ENCODE assay signal across 29 mouse cellular contexts in the genomic region with DNA sequence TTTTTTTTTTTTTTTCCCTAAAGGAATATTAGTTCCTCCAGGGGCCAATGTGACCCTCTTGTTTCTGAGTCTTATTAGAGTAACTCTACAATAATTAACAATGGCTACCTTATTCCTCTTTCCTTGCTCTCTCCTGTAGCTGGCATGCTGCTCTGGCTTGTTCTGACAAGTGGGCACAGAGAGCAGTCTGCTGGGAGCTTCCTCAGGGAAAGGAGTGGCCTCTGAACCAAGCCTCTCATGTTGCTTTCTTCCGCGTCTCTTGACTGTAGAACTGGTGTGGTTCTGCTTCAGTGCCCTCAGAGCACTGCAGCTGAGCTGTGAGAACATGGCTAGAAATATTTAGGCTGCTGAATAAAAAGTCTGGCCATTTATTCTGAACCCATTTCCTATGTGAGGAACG. TPM values are rescaled to one million over a fixed set of nuclear protein-coding genes. Genes with fewer than 3 reads are reported as not detected.
DNase-seq lines count a peak whose midpoint lies in the region; ATAC-seq and TF ChIP-seq lines count a peak whose summit lies in the region.
"Had no signal": no experiment of that assay in that cellular context is flagged by ENCODE, and none has a peak within 500 bp of the region (broad histone marks: within the 10 kb centered on the region; RNA-seq: fewer than 3 reads in every experiment).

No protein-coding gene starts in this region.

- no peak for TF ChIP-seq CTCF in kidney, postnatal 0 days (IDR thresholded peaks at IDR 0.05; ENCODE audit: low read depth)

- H3K9me3 ChIP-seq in kidney, embryonic 14.5 days (ENCODE audit: control insufficient read depth, low read length) = no peaks in the 10 kb centered on the region
- no peaks in the 10 kb centered on the region for H3K9me3 ChIP-seq in kidney, postnatal 0 days (replicated peaks; ENCODE audit: low read length)
- H3K9me3 ChIP-seq in midbrain, embryonic 11.5 days (ENCODE audit: control insufficient read depth, low read length) = no peaks in the 10 kb centered on the region
- no peaks in the 10 kb centered on the region for H3K9me3 ChIP-seq in midbrain, embryonic 10.5 days (replicated peaks)
- H3K9me3 ChIP-seq: embryonic facial prominence, embryonic 12.5 days; forebrain, embryonic 10.5 days; forebrain, embryonic 13.5 days; heart, embryonic 10.5 days; heart, embryonic 13.5 days had no signal

- H3K36me3 ChIP-seq in kidney, embryonic 14.5 days (ENCODE audit: control insufficient read depth, insufficient read depth, low read length) = no peaks in the 10 kb centered on the region
- no peaks in the 10 kb centered on the region for H3K36me3 ChIP-seq in kidney, postnatal 0 days (ENCODE audit: insufficient read depth, low read length)
- no peaks in the 10 kb centered on the region for H3K36me3 ChIP-seq in midbrain, embryonic 11.5 days (ENCODE audit: control insufficient read depth, insufficient read depth, low read length)
- no peaks in the 10 kb centered on the region for H3K36me3 ChIP-seq in midbrain, embryonic 10.5 days
- H3K36me3 ChIP-seq: embryonic facial prominence, embryonic 12.5 days; forebrain, embryonic 10.5 days; heart, embryonic 10.5 days; heart, embryonic 13.5 days had no signal

- ATAC-seq in kidney, embryonic 14.5 days (ENCODE audit: low FRiP score, low TSS enrichment) = peak; percentile 69; the same call in 1 of the 2 replicates
- ATAC-seq in kidney, postnatal 0 days (replicated peaks; ENCODE audit: low FRiP score, low read depth) = no peak
- ATAC-seq in midbrain, embryonic 11.5 days (ENCODE audit: low FRiP score) = no peak
- no peak for ATAC-seq in cerebellum, adult (ENCODE audit: insufficient number of reproducible peaks, low FRiP score, low TSS enrichment)
- ATAC-seq: activated CD4-positive, CD25-positive, alpha-beta regulatory T cell, adult 4 months; CD4-positive, CD25-positive, alpha-beta regulatory T cell, adult 4 months; forebrain, embryonic 13.5 days; forebrain, embryonic 16.5 days; hindbrain, postnatal 0 days had no signal

- no peaks in the 10 kb centered on the region for H3K27me3 ChIP-seq in kidney, embryonic 14.5 days (ENCODE audit: control insufficient read depth, insufficient read depth, low read length)
- H3K27me3 ChIP-seq in kidney, postnatal 0 days (ENCODE audit: insufficient read depth, low read length) = no peaks in the 10 kb centered on the region
- H3K27me3 ChIP-seq in midbrain, embryonic 11.5 days (ENCODE audit: control insufficient read depth, insufficient read depth, low read length) = no peaks in the 10 kb centered on the region
- no peaks in the 10 kb centered on the region for H3K27me3 ChIP-seq in midbrain, embryonic 10.5 days (ENCODE audit: low read depth, poor library complexity, severe bottlenecking)
- H3K27me3 ChIP-seq: embryonic facial prominence, embryonic 12.5 days; forebrain, embryonic 13.5 days; heart, embryonic 13.5 days had no signal

- no peak for DNase-seq in kidney, adult 8-10 months
- DNase-seq in kidney, postnatal 0 days (ENCODE audit: low spot score) = peak; percentile 20
- DNase-seq in kidney, adult 18-20 months = no peak
- peak; percentile 44 for DNase-seq in midbrain, embryonic 11.5 days (ENCODE audit: low spot score, missing footprints)
- DNase-seq in midbrain, embryonic 10.5 days (ENCODE audit: low spot score) = no peak
- DNase-seq: adrenal gland, adult 8-10 months; adrenal gland, postnatal 25 days; cerebellum, adult 18-20 months; cerebellum, adult 9-10 months; cerebellum, postnatal 14 days; gastrocnemius, postnatal 10 days; gastrocnemius, postnatal 36 days; heart, adult 2 months; heart, postnatal 14 days; heart, postnatal 4 days had no signal

- no peak overlapping the region for H3K4me3 ChIP-seq in kidney, embryonic 14.5 days (ENCODE audit: low read length)
- H3K4me3 ChIP-seq in kidney, postnatal 0 days (replicated peaks; ENCODE audit: low read depth, low read length) = no peak overlapping the region
- no peak overlapping the region for H3K4me3 ChIP-seq in midbrain, embryonic 11.5 days (ENCODE audit: low read depth, low read length)
- no peak overlapping the region for H3K4me3 ChIP-seq in midbrain, embryonic 10.5 days
- H3K4me3 ChIP-seq: embryonic facial prominence, embryonic 12.5 days; forebrain, embryonic 10.5 days; forebrain, embryonic 13.5 days; heart, adult 2 months; heart, embryonic 10.5 days; heart, embryonic 13.5 days had no signal

- no peak overlapping the region for H3K9ac ChIP-seq in kidney, embryonic 14.5 days (ENCODE audit: low read depth, low read length)
- H3K9ac ChIP-seq in kidney, postnatal 0 days (ENCODE audit: low read depth, low read length) = no peak overlapping the region
- no peak overlapping the region for H3K9ac ChIP-seq in midbrain, embryonic 11.5 days (ENCODE audit: low read length)
- H3K9ac ChIP-seq: embryonic facial prominence, embryonic 12.5 days; forebrain, embryonic 13.5 days; heart, embryonic 13.5 days; hindbrain, embryonic 14.5 days had no signal

- H3K4me1 ChIP-seq in kidney, embryonic 14.5 days (ENCODE audit: control insufficient read depth, insufficient read depth, low read length) = no peaks in the 10 kb centered on the region
- no peaks in the 10 kb centered on the region for H3K4me1 ChIP-seq in kidney, postnatal 0 days (replicated peaks; ENCODE audit: insufficient read depth, low read length)
- H3K4me1 ChIP-seq in midbrain, embryonic 11.5 days (ENCODE audit: control insufficient read depth, insufficient read depth, low read length) = no peaks in the 10 kb centered on the region
- H3K4me1 ChIP-seq in midbrain, embryonic 10.5 days = no peaks in the 10 kb centered on the region
- H3K4me1 ChIP-seq: embryonic facial prominence, embryonic 12.5 days; forebrain, embryonic 10.5 days; forebrain, embryonic 13.5 days; heart, embryonic 10.5 days; heart, embryonic 13.5 days had no signal

- WGBS in kidney, embryonic 14.5 days = 43% methylated on average over 3 of the region's 3 CpGs
- WGBS in kidney, postnatal 0 days = 47% methylated on average over 3 of the region's 3 CpGs
- WGBS in midbrain, embryonic 11.5 days = 72% methylated on average over 3 of the region's 3 CpGs
- 63% methylated on average over 3 of the region's 3 CpGs for WGBS in midbrain, embryonic 10.5 days

- H3K4me2 ChIP-seq in kidney, embryonic 14.5 days (replicated peaks; ENCODE audit: low read depth, low read length) = no peak overlapping the region
- H3K4me2 ChIP-seq in kidney, postnatal 0 days (ENCODE audit: low read length) = no peak overlapping the region
- no peak overlapping the region for H3K4me2 ChIP-seq in midbrain, embryonic 11.5 days
- H3K4me2 ChIP-seq: embryonic facial prominence, embryonic 12.5 days; forebrain, embryonic 13.5 days; heart, embryonic 13.5 days; hindbrain, embryonic 14.5 days had no signal

- no peak overlapping the region for H3K27ac ChIP-seq in kidney, embryonic 14.5 days (ENCODE audit: low read depth, low read length)
- H3K27ac ChIP-seq in kidney, postnatal 0 days = no peak overlapping the region
- H3K27ac ChIP-seq in midbrain, embryonic 11.5 days (ENCODE audit: low read depth, low read length) = no peak overlapping the region
- H3K27ac ChIP-seq in midbrain, embryonic 10.5 days (replicated peaks) = no peak overlapping the region
- H3K27ac ChIP-seq: embryonic facial prominence, embryonic 12.5 days; forebrain, embryonic 10.5 days; forebrain, embryonic 13.5 days; heart, adult 2 months; heart, embryonic 10.5 days; heart, embryonic 13.5 days; hindbrain, embryonic 14.5 days; hindbrain, postnatal 0 days had no signal

RNA-seq across cellular contexts. Expression of a gene that starts 28.5 kb away (rescaled TPM):
- 1.4 and 2.7 TPM in 2 replicates for polyA plus RNA-seq in kidney, embryonic 14.5 days (2014; fragmentation: Nextera tagmentation; extraction: Ambion mirVana)
- polyA plus RNA-seq in kidney, postnatal 0 days (2015; fragmentation: Nextera tagmentation; extraction: Ambion mirVana) = 1.9 and 2.1 TPM in 2 replicates
- polyA plus RNA-seq in midbrain, embryonic 11.5 days (2014; fragmentation: Nextera tagmentation; extraction: Ambion mirVana) = 2.4 and 2.5 TPM in 2 replicates
- polyA plus RNA-seq in midbrain, embryonic 10.5 days (2016; fragmentation: Nextera tagmentation; extraction: Ambion mirVana) = 2.0 and 2.6 TPM in 2 replicates
- polyA plus RNA-seq: C2C12 had no signal

RNA-seq across cellular contexts. Expression of a gene that starts 28.6 kb away (rescaled TPM):
- polyA plus RNA-seq in kidney, embryonic 14.5 days (2014; fragmentation: Nextera tagmentation; extraction: Ambion mirVana) = not detected in 2 replicates
- not detected in 2 replicates for polyA plus RNA-seq in kidney, postnatal 0 days (2015; fragmentation: Nextera tagmentation; extraction: Ambion mirVana)
- 43.4 TPM in 2 replicates for polyA plus RNA-seq in midbrain, embryonic 11.5 days (2014; fragmentation: Nextera tagmentation; extraction: Ambion mirVana)
- polyA plus RNA-seq in midbrain, embryonic 10.5 days (2016; fragmentation: Nextera tagmentation; extraction: Ambion mirVana) = 18.8 and 23.5 TPM in 2 replicates
- polyA plus RNA-seq: activated CD4-positive, CD25-positive, alpha-beta regulatory T cell, adult 4 months; C2C12; CD4-positive, CD25-positive, alpha-beta regulatory T cell, adult 4 months; heart, adult 2 months; heart, embryonic 13.5 days; heart, embryonic 16.5 days had no signal

Comparison
In these comparisons a context has a peak if more than half of its experiments do, and no peak if none do; other contexts are left out.
1. DNase-seq: peak in kidney, postnatal 0 days (single experiment) and midbrain, embryonic 11.5 days (single experiment); none in kidney, adult 8-10 months (0 of 2), kidney, adult 18-20 months (single experiment) and midbrain, embryonic 10.5 days (single experiment).
2. RNA of a gene that starts 28.6 kb away (polyA plus RNA-seq): 43.4 TPM in midbrain, embryonic 11.5 days and 18.8 to 23.5 TPM in midbrain, embryonic 10.5 days; not detected in kidney, embryonic 14.5 days and not detected in kidney, postnatal 0 days; every median in the first group is over 10 times any median in the second.